Mouse (Mus musculus): ENCODE measurements at regions not wholly inside any gene's neighbourhood (a gene's known extent, or its start where the extent isn't known, plus 50 kb on each side); places are given as distances from the start of the nearest gene placed in this dataset.

DNA sequence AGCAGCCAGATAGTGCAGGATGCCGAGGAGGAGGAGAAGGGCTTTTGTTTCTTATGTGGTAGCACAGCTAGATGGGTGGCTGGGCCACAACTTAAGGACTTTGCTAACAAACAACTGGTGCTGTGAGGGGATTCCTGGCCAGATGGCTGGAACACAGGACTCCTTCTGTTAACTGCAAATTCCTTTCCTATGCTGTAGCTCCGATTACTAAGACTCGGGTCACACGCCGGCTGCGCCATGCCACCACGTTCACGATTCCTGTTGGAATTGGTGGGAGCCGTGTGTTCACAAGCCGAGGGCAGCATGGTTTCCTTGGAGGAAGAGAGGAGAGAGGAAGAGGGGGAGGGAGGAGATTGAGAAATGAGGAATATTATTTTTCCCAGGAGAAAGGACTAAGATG is 79.9 kb downstream of the Tmx1 start:
- TF ChIP-seq CTCF (IDR thresholded peaks at IDR 0.05) (no peak), POLR2A (IDR thresholded peaks at IDR 0.05; ENCODE audit: insufficient read depth, low read depth, low read length) (no peak), EP300 (IDR thresholded peaks at IDR 0.05; ENCODE audit: insufficient read depth, low read depth, low read length) (no peak)

Data from heart, adult 2 months (tissue).